Mouse (Mus musculus): Measurements from ENCODE around the gene Slc2a6. TPM values are rescaled to one million over a fixed set of nuclear protein-coding genes. Genes with fewer than 3 reads are reported as not detected.

The Slc2a6 gene
- total and polyA plus RNA-seq, 3 experiments: 2.6 to 3.2 TPM; not detected in 1

- TF ChIP-seq ZMIZ1 (IDR thresholded peaks at IDR 0.05; ENCODE audit: low read depth, low read length): no peak
- no peak for TF ChIP-seq CTCF (IDR thresholded peaks at IDR 0.05 in 2 of 3, conservative IDR thresholded peaks at IDR 0.05 in 1 of 3; ENCODE audit: control insufficient read depth in 1 of 3, insufficient read depth in 1 of 3, low read depth in 2 of 3, low read length in 3 of 3, poor library complexity in 1 of 3, severe bottlenecking in 1 of 3)
- no peak for TF ChIP-seq EP300 (IDR thresholded peaks at IDR 0.05; ENCODE audit: low read depth in 1 of 2, low read length in 2 of 2)
- TF ChIP-seq E2F4 (IDR thresholded peaks at IDR 0.05; ENCODE audit: borderline replicate concordance, low read depth, low read length): no peak
- no peak for TF ChIP-seq GABPA (IDR thresholded peaks at IDR 0.05; ENCODE audit: low read depth, low read length)
- TF ChIP-seq NELFE (IDR thresholded peaks at IDR 0.05; ENCODE audit: low read depth, low read length): no peak
- TF ChIP-seq CHD2 (IDR thresholded peaks at IDR 0.05; ENCODE audit: low read length): no peak
- no peak for TF ChIP-seq CHD1 (IDR thresholded peaks at IDR 0.05; ENCODE audit: low read depth, low read length)
- TF ChIP-seq HCFC1 (IDR thresholded peaks at IDR 0.05; ENCODE audit: low read depth, low read length): no peak
- no peak for TF ChIP-seq BHLHE40 (IDR thresholded peaks at IDR 0.05; ENCODE audit: borderline replicate concordance, low read depth, low read length)
- no peak for TF ChIP-seq NRF1 (IDR thresholded peaks at IDR 0.05; ENCODE audit: insufficient read depth, low read depth, low read length, poor library complexity, severe bottlenecking)
- TF ChIP-seq MYC (IDR thresholded peaks at IDR 0.05; ENCODE audit: low read depth, low read length): no peak
- no peak for TF ChIP-seq ETS1 (IDR thresholded peaks at IDR 0.05; ENCODE audit: low read depth, low read length)
- TF ChIP-seq GATA1 (IDR thresholded peaks at IDR 0.05; ENCODE audit: low read depth, low read length): no peak
- no peak for TF ChIP-seq ZNF384 (IDR thresholded peaks at IDR 0.05; ENCODE audit: low read depth, low read length)
- H3K36me3 ChIP-seq (ENCODE audit: control insufficient read depth in 1 of 2, insufficient read depth in 2 of 2, low read length in 2 of 2): no peaks in the 10 kb centered on the region
- H3K79me2 ChIP-seq (ENCODE audit: control insufficient read depth, insufficient read depth, low read length, poor library complexity): no peaks in the 10 kb centered on the region
- DNase-seq (ENCODE audit: low read depth, low spot score): no peak
- H3K4me1 ChIP-seq (ENCODE audit: control insufficient read depth in 1 of 2, insufficient read depth in 2 of 2, low read length in 2 of 2): no peaks in the 10 kb centered on the region
- no peak overlapping the region for H3K4me3 ChIP-seq (ENCODE audit: control insufficient read depth in 1 of 2, insufficient read depth in 1 of 2, low read depth in 2 of 2, low read length in 2 of 2)
- H3K9me3 ChIP-seq (replicated peaks; ENCODE audit: insufficient read depth, low read length): no peaks in the 10 kb centered on the region
- H3K9ac ChIP-seq (ENCODE audit: control insufficient read depth, low read depth, low read length, poor library complexity, severe bottlenecking): no peak overlapping the region
- peaks cover 0 to 8% of the 10 kb centered on the region in 2 experiments for H3K27me3 ChIP-seq (ENCODE audit: control insufficient read depth in 1 of 2, insufficient read depth in 2 of 2, low read length in 2 of 2)
- no peak overlapping the region for H3K27ac ChIP-seq (ENCODE audit: control insufficient read depth, low read depth, low read length)
Observed at GRCm38 (mm10) chr2:27058751-27059150, 31.0 kb upstream of the Slc2a6 start.

- Histone ChIP-seq H3K79me2 (ENCODE audit: control insufficient read depth, insufficient read depth, low read length, poor library complexity) (no peaks in the 10 kb centered on the region), H3K9me3 (replicated peaks; ENCODE audit: insufficient read depth, low read length) (no peaks in the 10 kb centered on the region), H3K4me3 (ENCODE audit: control insufficient read depth in 1 of 2, insufficient read depth in 1 of 2, low read depth in 2 of 2, low read length in 2 of 2) (no peak overlapping the region), H3K4me1 (ENCODE audit: control insufficient read depth in 1 of 2, insufficient read depth in 2 of 2, low read length in 2 of 2) (no peaks in the 10 kb centered on the region), H3K27me3 (ENCODE audit: control insufficient read depth in 1 of 2, insufficient read depth in 2 of 2, low read length in 2 of 2) (peaks cover 0 to 7% of the 10 kb centered on the region in 2 experiments), H3K9ac (ENCODE audit: control insufficient read depth, low read depth, low read length, poor library complexity, severe bottlenecking) (no peak overlapping the region), H3K27ac (ENCODE audit: control insufficient read depth, low read depth, low read length) (no peak overlapping the region), H3K36me3 (ENCODE audit: control insufficient read depth in 1 of 2, insufficient read depth in 2 of 2, low read length in 2 of 2) (no peaks in the 10 kb centered on the region)
- no peak for DNase-seq (ENCODE audit: low read depth, low spot score)
- TF ChIP-seq POLR2AphosphoS2 (IDR thresholded peaks at IDR 0.05; ENCODE audit: low read length) (no peak), MYB (IDR thresholded peaks at IDR 0.05; ENCODE audit: low read depth, low read length) (no peak), SIN3A (IDR thresholded peaks at IDR 0.05; ENCODE audit: low read length) (no peak), EP300 (IDR thresholded peaks at IDR 0.05; ENCODE audit: low read depth in 1 of 2, low read length in 2 of 2) (no peak), GATA1 (IDR thresholded peaks at IDR 0.05; ENCODE audit: low read depth, low read length) (no peak), CHD1 (IDR thresholded peaks at IDR 0.05; ENCODE audit: low read depth, low read length) (no peak), MXI1 (IDR thresholded peaks at IDR 0.05; ENCODE audit: low read depth, low read length) (no peak), UBTF (IDR thresholded peaks at IDR 0.05; ENCODE audit: borderline replicate concordance, insufficient read depth, low read depth, low read length) (no peak), USF2 (IDR thresholded peaks at IDR 0.05; ENCODE audit: borderline replicate concordance in 1 of 2, insufficient read depth in 1 of 2, low read depth in 1 of 2, low read length in 2 of 2) (no peak), POLR2A (IDR thresholded peaks at IDR 0.05; ENCODE audit: control insufficient read depth in 1 of 2, insufficient read depth in 1 of 2, low read depth in 1 of 2, low read length in 2 of 2, poor library complexity in 1 of 2) (no peak), SMC3 (IDR thresholded peaks at IDR 0.05; ENCODE audit: low read depth, low read length) (no peak), ZMIZ1 (IDR thresholded peaks at IDR 0.05; ENCODE audit: low read depth, low read length) (no peak), USF1 (IDR thresholded peaks at IDR 0.05; ENCODE audit: low read depth, low read length) (no peak), MAX (IDR thresholded peaks at IDR 0.05; ENCODE audit: low read length) (no peak), HCFC1 (IDR thresholded peaks at IDR 0.05; ENCODE audit: low read depth, low read length) (no peak), RAD21 (IDR thresholded peaks at IDR 0.05; ENCODE audit: low read depth, low read length) (no peak), ZKSCAN1 (IDR thresholded peaks at IDR 0.05; ENCODE audit: low read depth, low read length) (no peak), CTCF (IDR thresholded peaks at IDR 0.05 in 2 of 3, conservative IDR thresholded peaks at IDR 0.05 in 1 of 3; ENCODE audit: control insufficient read depth in 1 of 3, insufficient read depth in 1 of 3, low read depth in 2 of 3, low read length in 3 of 3, poor library complexity in 1 of 3, severe bottlenecking in 1 of 3) (no peak), MAZ (IDR thresholded peaks at IDR 0.05; ENCODE audit: low read depth, low read length) (no peak), TCF12 (IDR thresholded peaks at IDR 0.05; ENCODE audit: low read depth, low read length) (no peak)
Observed at GRCm38 (mm10) chr2:27058251-27058650, 30.5 kb upstream of the Slc2a6 start.
